Mouse (Mus musculus) liver, adult 2 months (tissue): ENCODE measurements around the gene Gm49392. TPM values are rescaled to one million over a fixed set of nuclear protein-coding genes. Genes with fewer than 3 reads are reported as not detected.
A peak's percentile ranks its signal among the peaks of the same experiment; 100 is the strongest.
"Not testable (repeated sequence)": the region's sequence is repeated elsewhere in the genome, so short reads cannot be mapped to it uniquely, and the experiment has no call there.

ENCODE experiments used
- DNase-seq: peaks from one replicate; pipeline ENCODE4 v3.0.0-alpha.2; 2011; ENCODE audit warnings: low read depth, low spot score; ENCODE audit errors: extremely low read depth
- H3K27ac ChIP-seq: fragments of 200-500 bp; replicated peaks from 2 replicates; pipeline ENCODE4 v1.5.1; 2012; ENCODE audit warnings: low read depth, mild to moderate bottlenecking, control low read depth, inconsistent platforms, low read length; ENCODE audit not compliant: insufficient read depth
- H3K27me3 ChIP-seq: fragments of 200-500 bp; 2 replicates; pipeline ENCODE4 v1.6.1; 2012; ENCODE audit warnings: mild to moderate bottlenecking, moderate library complexity, low read length, inconsistent platforms; ENCODE audit not compliant: control insufficient read depth, insufficient read depth
- H3K36me3 ChIP-seq: fragments of 200-500 bp; 2 replicates; pipeline ENCODE4 v1.6.1; 2012; ENCODE audit warnings: low read length, inconsistent platforms; ENCODE audit not compliant: control insufficient read depth, insufficient read depth
- H3K4me1 ChIP-seq: fragments of 200-500 bp; 2 replicates; pipeline ENCODE4 v1.6.1; 2011; ENCODE audit warnings: low read length; ENCODE audit not compliant: control insufficient read depth, insufficient read depth
- H3K4me3 ChIP-seq: fragments of 200-500 bp; 2 replicates; pipeline ENCODE4 v1.5.1; 2011; ENCODE audit warnings: low read depth, mild to moderate bottlenecking, control low read depth, low read length, moderate library complexity; ENCODE audit not compliant: insufficient read depth
- H3K79me2 ChIP-seq: fragments of 200-500 bp; 2 replicates; pipeline ENCODE4 v1.6.1; 2012; ENCODE audit warnings: inconsistent platforms, mild to moderate bottlenecking, low read length, moderate library complexity; ENCODE audit not compliant: control insufficient read depth, insufficient read depth
- H3K9ac ChIP-seq: fragments of 200-500 bp; 2 replicates; pipeline ENCODE4 v1.6.1; 2012; ENCODE audit warnings: low read depth, mild to moderate bottlenecking, control low read depth, inconsistent platforms, low read length
- CTCF ChIP-seq: fragments of 200-500 bp; IDR thresholded peaks from 2 replicates; pipeline ENCODE4 v1.5.1; 2011; ENCODE audit warnings: low read depth, low read length, control low read depth
- POLR2A ChIP-seq: fragments of 200-500 bp; IDR thresholded peaks from 2 replicates; pipeline ENCODE4 v1.6.1; 2011; ENCODE audit warnings: low read length, control low read depth; ENCODE audit not compliant: insufficient read depth; ENCODE audit errors: extremely low read depth
- WGBS: fragments of 180-500 bp; shearing (Covaris S2); methylation state at CpG from one replicate; pipeline ENCODE4 v1.1.7; 2018; 5-methylcytosine and 5-hydroxymethylcytosine counted together
- polyA plus RNA-seq: library from polyadenylated mRNA; depleted of rRNA; stranded (reverse); fragments of >200 nt; gene quantifications from 2 replicates; pipeline ENCODE4 v1.2.3, GENCODE M21; 2012; rRNA removed
- total RNA-seq: library from RNA; depleted of rRNA; stranded (reverse); fragments of >200 nt; gene quantifications from 2 replicates; pipeline ENCODE4 v1.2.3, GENCODE M21; 2014; rRNA removed

The Gm49392 gene
- 0.60 TPM in 1 of 2 replicates, not detected in the other for total RNA-seq
- polyA plus RNA-seq = not detected in 2 replicates

DNA sequence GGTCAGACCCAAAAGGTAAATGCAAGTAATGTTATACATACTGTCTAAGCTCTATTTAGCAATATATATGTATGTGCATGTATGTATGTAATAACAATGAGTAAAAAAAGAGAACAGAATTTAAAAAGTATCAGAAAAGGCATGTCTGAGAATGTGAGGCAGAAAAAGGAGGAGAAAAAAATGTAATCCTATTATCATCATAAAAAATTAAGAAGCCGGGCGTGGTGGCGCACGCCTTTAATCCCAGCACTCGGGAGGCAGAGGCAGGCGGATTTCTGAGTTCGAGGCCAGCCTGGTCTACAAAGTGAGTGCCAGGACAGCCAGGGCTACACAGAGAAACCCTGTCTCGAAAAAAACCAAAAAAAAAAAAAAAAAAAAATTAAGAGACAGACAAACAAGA lies at the start of gene Gm49392:
Gene Gm49392 (minus strand): TSS at position 101 of the 400 bp plus-strand sequence.
- H3K27me3 ChIP-seq, H3K36me3 ChIP-seq, H3K4me1 ChIP-seq, H3K79me2 ChIP-seq, DNase-seq: not testable (repeated sequence)
- H3K27ac ChIP-seq = 0 out of 2 replicates have a peak within 1 kb of the TSS, but pooled peaks have one; percentile 26
- peak within 1 kb of the TSS; percentile 45 for H3K4me3 ChIP-seq
- H3K9ac ChIP-seq = 0 out of 2 replicates have a peak within 1 kb of the TSS, but pooled peaks have one; percentile 17
- WGBS = 80% methylated on average over 8 of the region's 8 CpGs

DNA sequence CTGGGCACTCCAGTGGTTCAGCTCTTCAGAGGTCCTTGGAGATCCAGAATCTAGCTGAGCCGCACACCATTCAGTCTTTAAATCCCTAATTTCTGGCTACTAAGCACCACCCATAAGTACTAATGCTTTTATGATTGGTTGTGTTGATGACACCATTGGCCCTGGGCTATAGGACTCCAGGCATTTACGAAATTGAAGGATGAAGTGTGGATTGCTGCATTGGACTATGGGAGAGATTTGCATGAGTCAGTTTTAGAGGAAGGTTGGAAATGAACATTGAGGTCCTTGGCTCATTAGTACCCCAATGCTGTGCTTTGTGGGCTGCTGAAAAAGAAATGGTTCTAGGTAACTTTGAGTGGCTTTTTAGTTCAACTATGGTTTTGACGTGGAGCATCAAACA lies 45.2 kb upstream of the Gm49392 start, which contains the start of gene Tpbpa:
Gene Tpbpa (minus strand): TSS at position 101 of the 400 bp plus-strand sequence.
- not testable (repeated sequence) for DNase-seq

DNA sequence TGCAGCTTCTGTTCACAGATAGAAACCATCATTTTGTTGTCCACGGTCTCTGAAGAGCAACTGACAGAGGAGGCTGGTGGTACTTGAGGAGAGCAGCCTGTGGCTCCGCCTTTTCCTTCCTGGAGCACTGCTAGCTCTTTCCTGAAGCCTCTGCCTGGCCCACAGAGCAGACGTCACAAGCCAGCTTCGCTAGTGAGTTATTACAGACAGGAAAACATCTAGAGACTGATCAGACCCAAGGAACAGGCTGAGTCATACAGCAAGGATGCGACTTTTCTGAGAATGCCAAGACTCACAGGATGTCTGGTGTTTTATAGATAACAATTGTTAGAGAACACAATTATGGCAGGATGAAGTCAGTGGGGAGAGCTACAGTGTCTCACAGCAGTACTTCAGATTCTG lies 39.8 kb upstream of the Gm49392 start, which contains the start of the genes Gm49391 and Ctla2a:
Gene Gm49391 (minus strand): TSS at position 72 of the 402 bp plus-strand sequence.
Gene Ctla2a (minus strand): TSS at position 126 of the 402 bp plus-strand sequence.
- Histone ChIP-seq H3K4me3 (no peak within 1 kb of the TSS), H3K36me3 (no peaks in the 10 kb centered on the region), H3K9ac (no peak within 1 kb of the TSS), H3K79me2 (no peaks in the 10 kb centered on the region), H3K27ac (no peak within 1 kb of the TSS), H3K4me1 (peaks cover 2% of the 10 kb centered on the region; the same call in 1 of the 2 replicates), H3K27me3 (no peaks in the 10 kb centered on the region)
- TF ChIP-seq CTCF (no peak), POLR2A (no peak)
- WGBS = 42% methylated on average over 5 of the region's 5 CpGs
- DNase-seq = peak; percentile 26

More for the DNA sequence above, 45.2 kb upstream of the Gm49392 start, which contains the start of gene Tpbpa:
- H3K79me2 ChIP-seq, H3K4me3 ChIP-seq, H3K27me3 ChIP-seq, H3K27ac ChIP-seq, H3K36me3 ChIP-seq, H3K9ac ChIP-seq, H3K4me1 ChIP-seq: not testable (repeated sequence)
- WGBS = 72% methylated on average over 3 of the region's 3 CpGs

- 61% methylated on average over 2 of the region's 2 CpGs for WGBS
- not testable (repeated sequence) for H3K36me3 ChIP-seq, H3K79me2 ChIP-seq, H3K4me1 ChIP-seq, H3K9ac ChIP-seq, H3K27me3 ChIP-seq, H3K4me3 ChIP-seq, DNase-seq, H3K27ac ChIP-seq
These were observed 38.8 kb upstream of the Gm49392 start, which contains the start of gene Gm49393 for GRCm38 (mm10) chr13:60935490-60935889. Gene Gm49393 (minus strand): TSS chr13:60935590.

GRCm38 (mm10) chr13:60904780-60905179 lies 8.1 kb upstream of the Gm49392 start, which contains the start of gene Tpbpb:
Gene Tpbpb (minus strand): TSS chr13:60904880.
- not testable (repeated sequence) for H3K4me1 ChIP-seq, DNase-seq, H3K79me2 ChIP-seq, H3K4me3 ChIP-seq, H3K27ac ChIP-seq, H3K27me3 ChIP-seq, H3K9ac ChIP-seq, H3K36me3 ChIP-seq
- 76% methylated on average over 2 of the region's 2 CpGs for WGBS

GRCm38 (mm10) chr13:60897328-60897727 lies 634 bp upstream of the Gm49392 start, which contains the start of gene Ctla2b:
Gene Ctla2b (minus strand): TSS chr13:60897447.
- H3K4me3 ChIP-seq = peak within 1 kb of the TSS; percentile 45
- TF ChIP-seq POLR2A (no peak), CTCF (no peak)
- 45% methylated on average over 3 of the region's 3 CpGs for WGBS
- H3K9ac ChIP-seq = 0 out of 2 replicates have a peak within 1 kb of the TSS, but pooled peaks have one; percentile 17
- no peaks in the 10 kb centered on the region for H3K27me3 ChIP-seq
- no peaks in the 10 kb centered on the region for H3K79me2 ChIP-seq
- peak; percentile 59 for DNase-seq
- H3K36me3 ChIP-seq = no peaks in the 10 kb centered on the region
- H3K4me1 ChIP-seq = no peaks in the 10 kb centered on the region
- H3K27ac ChIP-seq = 0 out of 2 replicates have a peak within 1 kb of the TSS, but pooled peaks have one; percentile 26
